Comparison of ENCODE assay signal across 15 mouse cellular contexts in the genomic region with DNA sequence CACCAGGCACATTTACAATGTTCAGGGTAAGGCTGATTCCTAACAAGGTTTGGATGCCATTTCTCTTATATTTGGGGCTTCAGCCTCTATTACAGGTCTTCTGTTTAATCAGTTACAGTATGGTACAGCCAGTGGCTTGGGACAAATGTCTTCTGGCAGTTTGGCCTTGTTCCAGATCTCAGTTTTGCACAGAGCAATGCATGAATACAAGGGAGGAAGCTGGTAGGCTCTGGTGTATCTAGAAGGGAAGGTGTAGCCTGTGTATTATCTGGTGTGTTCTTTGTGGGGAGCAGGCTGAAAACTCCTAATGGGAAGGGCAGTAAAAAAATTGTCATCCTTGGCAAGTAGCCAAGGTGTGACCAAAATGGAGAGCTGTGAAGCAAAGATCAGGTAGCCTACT.
A peak's percentile ranks its signal among the peaks of the same experiment; 100 is the strongest.
DNase-seq lines count a peak whose midpoint lies in the region; ATAC-seq and TF ChIP-seq lines count a peak whose summit lies in the region.
"Had no signal": no experiment of that assay in that cellular context is flagged by ENCODE, and none has a peak within 500 bp of the region (broad histone marks: within the 10 kb centered on the region; RNA-seq: fewer than 3 reads in every experiment).

No protein-coding gene starts in this region.

- peak; percentile 81 for DNase-seq in heart, adult 11 months
- DNase-seq in heart, adult 8-10 months (ENCODE audit: low spot score): no peak
- DNase-seq in hindbrain, postnatal 0 days (ENCODE audit: low spot score): peak; percentile 68
- DNase-seq in hindbrain, embryonic 10.5 days (ENCODE audit: low spot score): no peak
- DNase-seq in MEL-GATA-1-ER (ENCODE audit: extremely low read depth, low read depth): peak; percentile 16
- DNase-seq in cerebellum, adult 9-10 months: peak; percentile 81
- no peak for DNase-seq in spleen, postnatal 10 days (ENCODE audit: low spot score in 2 of 2)
- DNase-seq in right cerebral cortex, postnatal 14 days: no peak
- DNase-seq: adrenal gland, adult 2 months; kidney, postnatal 14 days; lung, postnatal 4 days had no signal

- H3K9ac ChIP-seq in hindbrain, postnatal 0 days (replicated peaks; ENCODE audit: low read length): no peak overlapping the region
- H3K9ac ChIP-seq: liver, embryonic 14.5 days; neural tube, embryonic 15.5 days had no signal

- H3K9me3 ChIP-seq in hindbrain, postnatal 0 days (ENCODE audit: low read length): no peaks in the 10 kb centered on the region
- H3K9me3 ChIP-seq in hindbrain, embryonic 10.5 days: no peaks in the 10 kb centered on the region
- H3K9me3 ChIP-seq: limb, embryonic 10.5 days; neural tube, embryonic 15.5 days had no signal

- no peaks in the 10 kb centered on the region for H3K27me3 ChIP-seq in hindbrain, postnatal 0 days (ENCODE audit: insufficient read depth, low read length)
- H3K27me3 ChIP-seq in hindbrain, embryonic 10.5 days (ENCODE audit: insufficient read depth, poor library complexity, severe bottlenecking): no peaks in the 10 kb centered on the region
- H3K27me3 ChIP-seq: neural tube, embryonic 15.5 days had no signal

- no peak for TF ChIP-seq CTCF in hindbrain, postnatal 0 days (IDR thresholded peaks at IDR 0.05; ENCODE audit: low read depth)

- no peak overlapping the region for H3K27ac ChIP-seq in hindbrain, postnatal 0 days
- H3K27ac ChIP-seq in hindbrain, embryonic 10.5 days: no peak overlapping the region
- H3K27ac ChIP-seq: limb, embryonic 10.5 days; liver, embryonic 14.5 days; neural tube, embryonic 15.5 days had no signal

- no peak overlapping the region for H3K4me3 ChIP-seq in hindbrain, postnatal 0 days (ENCODE audit: low read length)
- H3K4me3 ChIP-seq in hindbrain, embryonic 10.5 days: no peak overlapping the region
- H3K4me3 ChIP-seq: erythroblast, embryonic 14.5 days; limb, embryonic 10.5 days; neural tube, embryonic 15.5 days had no signal

- no peak overlapping the region for H3K4me2 ChIP-seq in hindbrain, postnatal 0 days (ENCODE audit: low read depth, low read length)
- H3K4me2 ChIP-seq: neural tube, embryonic 15.5 days had no signal

- H3K36me3 ChIP-seq in hindbrain, postnatal 0 days (ENCODE audit: insufficient read depth, low read length): no peaks in the 10 kb centered on the region
- no peaks in the 10 kb centered on the region for H3K36me3 ChIP-seq in hindbrain, embryonic 10.5 days
- H3K36me3 ChIP-seq: limb, embryonic 10.5 days; neural tube, embryonic 15.5 days had no signal

- ATAC-seq in hindbrain, postnatal 0 days: peak; percentile 70; the same call in 1 of the 2 replicates

- no peaks in the 10 kb centered on the region for H3K4me1 ChIP-seq in hindbrain, postnatal 0 days (ENCODE audit: insufficient read depth, low read length)
- H3K4me1 ChIP-seq in hindbrain, embryonic 10.5 days (replicated peaks): no peaks in the 10 kb centered on the region
- H3K4me1 ChIP-seq: neural tube, embryonic 15.5 days had no signal

Comparison
In these comparisons a context has a peak if more than half of its experiments do, and no peak if none do; other contexts are left out.
1. DNase-seq: peak in heart, adult 11 months (single experiment), hindbrain, postnatal 0 days (single experiment), MEL-GATA-1-ER (single experiment) and cerebellum, adult 9-10 months (single experiment); none in heart, adult 8-10 months (single experiment), hindbrain, embryonic 10.5 days (single experiment), spleen, postnatal 10 days (0 of 2) and right cerebral cortex, postnatal 14 days (single experiment).